Mouse (Mus musculus) gastrocnemius, postnatal 10 days (tissue): ENCODE results near the gene Kank1. TPM values are rescaled to one million over a fixed set of nuclear protein-coding genes. Genes with fewer than 3 reads are reported as not detected.

Experiments used
- DNase-seq: peaks from one replicate; pipeline ENCODE4 v3.0.0; 2021; ENCODE audit warnings: mixed read lengths
- long read RNA-seq, 2 experiments: library from polyadenylated mRNA; stranded (forward); transcript quantifications; one replicate each; pipeline ENCODE4 v2.0.0; 2021
- total RNA-seq, 2 experiments: library from RNA; stranded (reverse); gene quantifications; 2 replicates each; pipeline ENCODE4 v1.2.3; 2021

Kank1 gene
- total RNA-seq: 10 to 100 TPM; 18.0 to 25.9 TPM
- long read RNA-seq, experiment 1, full-length matches to known transcripts: 2 of 31 reads
- long read RNA-seq, experiment 1, partial matches to known transcripts: 15 of 31 reads
- long read RNA-seq, experiment 1, other reads (novel, unspliced or antisense): 14 of 31 reads
- long read RNA-seq, experiment 2, full-length matches to known transcripts: 2 of 17 reads
- long read RNA-seq, experiment 2, partial matches to known transcripts: 5 of 17 reads
- long read RNA-seq, experiment 2, other reads (novel, unspliced or antisense): 10 of 17 reads

DNA sequence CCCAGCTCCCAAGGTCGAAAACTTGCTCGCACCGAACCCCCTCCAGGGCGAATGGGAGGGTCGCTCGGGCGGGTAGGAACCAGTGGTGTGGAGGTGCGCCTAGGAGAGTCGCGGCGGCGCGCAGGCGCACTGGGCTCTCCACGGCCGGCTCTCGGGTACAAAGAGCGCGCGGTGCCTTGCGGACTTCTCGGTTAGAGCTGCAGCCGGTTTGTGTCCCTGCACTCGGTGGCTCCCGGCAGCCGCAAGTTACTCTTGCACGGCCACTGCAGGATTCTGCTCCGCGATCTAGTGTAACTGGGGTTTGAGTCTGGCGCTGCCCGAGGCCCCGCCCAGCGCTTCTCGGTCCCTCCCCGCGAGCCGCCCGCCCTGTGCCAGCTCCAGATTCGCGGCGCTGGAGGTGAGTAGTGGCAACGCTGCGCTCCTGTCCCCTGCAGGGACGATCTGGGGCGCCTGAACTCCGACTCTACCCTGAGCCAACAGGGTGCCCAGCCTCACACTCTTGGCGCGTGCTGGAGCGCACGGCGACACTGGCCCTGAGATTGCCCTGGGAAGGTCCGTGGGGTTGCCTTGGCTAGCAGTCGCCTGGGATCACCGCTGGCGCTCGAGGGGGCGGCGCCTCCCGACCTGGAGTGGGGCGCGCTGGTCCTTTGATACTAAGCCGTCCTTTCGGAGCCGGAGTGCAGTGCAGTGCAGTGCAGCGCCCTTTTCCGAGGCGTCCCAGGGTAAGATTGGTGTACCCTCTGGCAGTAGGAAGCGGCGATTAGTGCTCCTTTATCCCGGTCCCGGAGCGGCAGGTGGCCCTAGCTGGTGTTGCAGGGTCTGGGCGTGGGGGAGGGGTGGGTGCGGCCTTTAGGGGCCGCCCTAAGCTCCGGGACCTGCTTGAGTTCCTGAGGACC, at the start of gene Kank1:
TSS of gene Kank1 (plus strand) at position 380 of the 896 bp plus-strand sequence.
- peak; percentile 55 for DNase-seq

GRCm38 (mm10) chr19:25187681-25188080, 49.1 kb upstream of the Kank1 start:
- no peak for DNase-seq

- DNase-seq: no peak
Observed at GRCm38 (mm10) chr19:25193751-25194150, 43.0 kb upstream of the Kank1 start.

DNA sequence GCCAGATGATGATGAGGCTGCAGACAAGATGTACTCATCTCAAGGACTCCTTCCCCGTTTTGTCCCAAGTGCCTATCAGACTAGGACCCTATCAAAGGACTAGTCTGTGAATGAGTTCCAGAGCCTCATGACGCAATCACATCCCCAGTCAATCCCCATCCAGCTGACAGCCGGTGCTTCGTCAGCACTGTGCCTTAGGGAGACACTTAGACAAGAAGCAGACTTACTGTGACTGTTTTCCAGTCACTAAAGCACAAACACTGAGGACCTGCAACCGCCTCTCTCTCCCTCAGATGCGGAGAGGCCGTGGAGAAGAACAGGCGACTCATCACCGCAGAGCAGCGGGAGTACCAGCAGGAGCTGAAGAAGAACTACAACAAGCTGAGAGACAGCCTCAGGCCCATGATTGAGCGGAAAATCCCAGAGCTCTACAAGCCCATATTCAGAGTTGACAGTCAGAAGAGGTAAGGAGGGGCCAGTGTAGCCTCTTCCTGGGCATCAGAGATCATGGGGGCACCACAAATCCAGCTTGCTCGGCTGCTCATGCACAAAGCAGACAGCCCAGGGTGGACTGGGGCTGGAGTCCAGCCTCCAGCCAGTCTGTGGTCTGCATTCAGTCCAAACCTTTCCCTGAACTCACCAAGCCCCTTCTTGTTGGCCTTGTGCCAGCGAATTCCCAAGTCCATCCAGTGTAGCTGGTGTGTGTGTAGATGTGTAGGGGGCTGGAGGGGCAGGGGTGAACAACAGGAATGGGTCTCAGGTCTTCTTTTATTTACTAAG, 36.5 kb upstream of the Kank1 start:
- no peak for DNase-seq

- DNase-seq: no peak
Observed at GRCm38 (mm10) chr19:25203077-25203476, 33.7 kb upstream of the Kank1 start.

GRCm38 (mm10) chr19:25206969-25207368, 29.8 kb upstream of the Kank1 start:
- no peak for DNase-seq

GRCm38 (mm10) chr19:25207731-25208361, 28.9 kb upstream of the Kank1 start:
- DNase-seq: peak; percentile 33

- no peak for DNase-seq
Observed at GRCm38 (mm10) chr19:25208596-25209110, 28.1 kb upstream of the Kank1 start.

GRCm38 (mm10) chr19:25220611-25221010, 16.2 kb upstream of the Kank1 start:
- no peak for DNase-seq

DNA sequence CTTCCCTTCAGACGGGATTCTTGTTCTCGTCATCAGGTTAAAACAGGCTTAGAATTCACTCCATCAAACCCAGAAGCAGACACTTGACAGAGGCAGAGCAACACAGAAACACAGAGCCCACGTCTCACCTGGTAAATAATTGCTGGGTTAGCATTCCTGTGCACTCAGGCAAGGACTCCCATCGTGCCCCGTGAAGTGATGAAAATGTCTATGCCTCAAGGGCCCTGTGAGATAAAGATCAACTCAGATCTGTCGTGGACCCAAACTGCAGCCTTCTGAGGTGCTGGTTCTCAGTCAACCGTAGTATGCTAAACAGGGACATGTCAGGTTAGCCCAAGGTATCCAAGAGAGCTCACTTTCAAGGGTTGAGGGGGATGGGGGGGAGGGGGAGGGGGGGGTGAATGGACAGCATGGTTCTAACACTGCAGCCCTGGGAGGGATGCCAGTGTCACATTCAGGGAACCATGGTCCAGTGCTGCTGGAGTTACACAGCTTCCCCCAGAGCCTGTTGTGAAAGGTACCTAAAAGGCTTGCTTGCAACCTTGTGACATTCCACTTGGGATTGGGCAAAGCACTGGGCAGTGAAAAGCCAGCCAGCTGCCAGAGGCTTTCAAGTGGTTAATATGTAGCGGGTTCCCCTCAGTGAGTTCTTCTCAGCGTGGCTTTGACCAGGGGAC, 14.7 kb upstream of the Kank1 start:
- DNase-seq: no peak

- DNase-seq: no peak
Observed at GRCm38 (mm10) chr19:25230058-25230974, 6.5 kb upstream of the Kank1 start.

- DNase-seq: no peak
Observed at GRCm38 (mm10) chr19:25230975-25231334, 5.8 kb upstream of the Kank1 start.

DNA sequence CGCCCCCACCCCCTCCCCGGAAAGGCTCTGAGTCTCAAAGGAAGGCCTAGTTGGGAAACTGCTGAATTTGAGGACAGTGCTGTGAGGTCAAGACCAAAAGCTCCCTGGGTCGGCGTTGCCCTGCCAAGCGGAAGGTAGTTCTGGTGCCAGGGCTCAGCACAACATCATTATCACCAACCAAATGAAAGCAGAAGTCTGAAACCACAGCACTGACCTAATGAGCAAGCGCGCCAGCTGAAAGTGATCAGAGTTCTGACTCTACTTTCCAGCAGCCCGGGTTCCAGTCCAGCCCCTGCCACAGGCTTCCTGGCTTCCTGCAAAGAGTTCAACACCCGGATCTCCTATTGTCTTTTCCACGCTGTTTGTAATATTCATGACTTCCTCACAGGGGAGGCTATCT, 4.7 kb upstream of the Kank1 start:
- no peak for DNase-seq

- peak; percentile 62 for DNase-seq
Observed at GRCm38 (mm10) chr19:25237492-25238040, 791 bp downstream of the Kank1 start.

DNA sequence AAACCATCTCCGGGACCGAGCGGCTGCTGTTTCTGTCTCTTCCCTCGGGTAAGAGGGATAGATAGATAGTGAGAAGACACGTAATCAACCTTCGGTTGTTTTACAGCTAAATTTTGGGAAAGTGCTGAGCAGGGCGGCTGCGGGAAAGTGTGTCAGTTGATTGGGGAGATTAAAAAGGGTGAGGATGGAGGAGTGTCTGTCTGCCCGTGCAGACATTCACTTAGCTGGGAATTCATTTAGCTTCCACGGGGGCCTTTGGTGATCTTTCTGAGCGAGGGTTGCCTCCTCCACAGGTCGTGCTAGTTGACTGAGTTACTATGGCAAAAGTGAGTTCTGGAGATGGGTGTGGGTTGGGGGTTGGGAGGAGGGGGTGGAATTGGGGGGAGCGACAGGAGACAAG, 1.3 kb downstream of the Kank1 start:
- no peak for DNase-seq

- no peak for DNase-seq
Observed at GRCm38 (mm10) chr19:25243566-25243965, 6.8 kb downstream of the Kank1 start.

- no peak for DNase-seq
Observed at GRCm38 (mm10) chr19:25246062-25246461, 9.3 kb downstream of the Kank1 start.

- no peak for DNase-seq
Observed at GRCm38 (mm10) chr19:25247858-25248552, 11.2 kb downstream of the Kank1 start.

DNA sequence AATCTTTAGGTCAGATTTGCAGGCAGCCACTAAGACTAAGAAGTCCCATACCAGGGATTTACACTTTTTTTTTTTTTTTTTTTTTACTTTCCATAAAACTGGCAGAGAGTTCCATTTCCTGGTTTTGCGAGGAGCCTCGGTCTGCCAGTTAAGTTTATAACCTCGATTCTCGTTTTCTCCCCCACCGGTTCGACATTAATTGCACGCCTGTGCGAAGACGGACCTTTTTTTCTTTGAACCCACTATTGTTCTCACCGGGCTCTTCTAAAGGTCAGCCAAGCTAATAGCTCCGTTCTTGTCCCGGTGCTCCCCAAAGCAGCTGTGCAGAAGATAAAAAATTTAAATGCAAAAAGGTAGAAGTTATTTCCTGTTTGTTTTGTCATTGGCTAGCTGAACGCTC, 12.5 kb downstream of the Kank1 start:
- DNase-seq: no peak
